Mouse (Mus musculus) CH12.LX (cell line): ENCODE results near the gene Slc6a11. TPM values are rescaled to one million over a fixed set of nuclear protein-coding genes. Genes with fewer than 3 reads are reported as not detected.

Experiments used
- DNase-seq: peaks from one replicate; pipeline ENCODE4 v3.0.0-alpha.2; 2013; ENCODE audit errors: extremely low read depth
- H3K27ac ChIP-seq: 2 replicates; pipeline ENCODE4 v1.5.1; 2012; ENCODE audit warnings: low read depth, mild to moderate bottlenecking, control low read depth, moderate library complexity; ENCODE audit not compliant: insufficient read depth
- H3K27me3 ChIP-seq: replicated peaks from 2 replicates; pipeline ENCODE3; 2012; ENCODE audit warnings: inconsistent platforms
- H3K36me3 ChIP-seq, 2 experiments: replicated peaks in 1 of 2; 2 replicates each; pipeline versions ENCODE3 to v1.6.1; 2012; ENCODE audit warnings: inconsistent platforms in 1 of 2, low read length in 1 of 2, mild to moderate bottlenecking in 1 of 2, mixed read lengths in 1 of 2, moderate library complexity in 1 of 2; ENCODE audit not compliant: control insufficient read depth in 1 of 2, insufficient read depth in 1 of 2
- H3K4me1 ChIP-seq, 2 experiments: 2 replicates each; pipeline ENCODE4 v1.6.1; 2012; ENCODE audit warnings: inconsistent platforms in 1 of 2, moderate library complexity in 1 of 2; ENCODE audit not compliant: insufficient read depth in 2 of 2, control insufficient read depth in 1 of 2
- H3K4me2 ChIP-seq: 2 replicates; pipeline ENCODE4 v1.6.1; 2012; ENCODE audit warnings: low read depth, mild to moderate bottlenecking, control low read depth; ENCODE audit not compliant: poor library complexity, insufficient read depth, severe bottlenecking
- H3K4me3 ChIP-seq, 3 experiments: fragments of 150-350 bp in 1 of 3; sonication (generic) in 1 of 3; replicated peaks in 1 of 3; 2 replicates each; pipeline versions ENCODE3 to v1.5.1; 2011 to 2012; ENCODE audit warnings: low read depth in 2 of 3, low read length in 2 of 3, mild to moderate bottlenecking in 2 of 3, moderate library complexity in 2 of 3, control low read depth in 1 of 3, improper control_type of control experiment in 1 of 3, inconsistent platforms in 1 of 3, mixed read lengths in 1 of 3; ENCODE audit not compliant: poor library complexity in 1 of 3
- H3K79me2 ChIP-seq: replicated peaks from 2 replicates; pipeline ENCODE4 v1.6.1; 2012; ENCODE audit warnings: mild to moderate bottlenecking, moderate library complexity; ENCODE audit not compliant: control insufficient read depth, poor library complexity, insufficient read depth, severe bottlenecking; ENCODE audit errors: extremely low read depth
- H3K9ac ChIP-seq: 2 replicates; pipeline ENCODE4 v1.6.1; 2012; ENCODE audit warnings: low read depth, mild to moderate bottlenecking, control low read depth, moderate library complexity; ENCODE audit not compliant: insufficient read depth
- H3K9me3 ChIP-seq: replicated peaks from 2 replicates; pipeline ENCODE3; 2012; ENCODE audit warnings: low read length, inconsistent platforms, mixed read lengths
- BHLHE40 ChIP-seq: IDR thresholded peaks from 2 replicates; pipeline ENCODE4 v1.6.1; 2011; ENCODE audit warnings: mild to moderate bottlenecking, low read depth, low read length, improper control_type of control experiment
- CHD1 ChIP-seq: IDR thresholded peaks from 2 replicates; pipeline ENCODE4 v1.6.1; 2012; ENCODE audit warnings: low read depth, low read length, improper control_type of control experiment, inconsistent platforms
- CHD2 ChIP-seq: IDR thresholded peaks from 2 replicates; pipeline ENCODE4 v1.6.1; 2011; ENCODE audit warnings: low read length, improper control_type of control experiment
- CTCF ChIP-seq, 2 experiments: IDR thresholded peaks in 1 of 2; conservative IDR thresholded peaks in 1 of 2; 2 replicates each; pipeline ENCODE4 v1.5.1; 2011 to 2012; ENCODE audit warnings: low read depth in 2 of 2, low read length in 2 of 2, improper control_type of control experiment in 1 of 2, inconsistent platforms in 1 of 2, mild to moderate bottlenecking in 1 of 2, moderate library complexity in 1 of 2
- E2F4 ChIP-seq: IDR thresholded peaks from 2 replicates; pipeline ENCODE4 v1.6.1; 2011; ENCODE audit warnings: low read depth, low read length, improper control_type of control experiment; ENCODE audit not compliant: insufficient replicate concordance
- EP300 ChIP-seq: IDR thresholded peaks from 2 replicates; pipeline ENCODE4 v1.6.1; 2011; ENCODE audit warnings: low read length, improper control_type of control experiment
- ETS1 ChIP-seq: conservative IDR thresholded peaks from 2 replicates; pipeline ENCODE4 v1.6.1; 2012; ENCODE audit warnings: low read depth, mild to moderate bottlenecking, inconsistent platforms, low read length, improper control_type of control experiment, moderate library complexity
- GABPA ChIP-seq: IDR thresholded peaks from 2 replicates; pipeline ENCODE4 v1.6.1; 2012; ENCODE audit warnings: low read depth, low read length, improper control_type of control experiment, inconsistent platforms; ENCODE audit not compliant: insufficient replicate concordance
- HCFC1 ChIP-seq: IDR thresholded peaks from 2 replicates; pipeline ENCODE4 v1.6.1; 2012; ENCODE audit warnings: low read depth, mild to moderate bottlenecking, inconsistent platforms, low read length, improper control_type of control experiment
- IRF4 ChIP-seq: IDR thresholded peaks from 2 replicates; pipeline ENCODE4 v1.6.1; 2014; ENCODE audit warnings: low read depth, mild to moderate bottlenecking, inconsistent platforms, low read length, improper control_type of control experiment
- JUN ChIP-seq: IDR thresholded peaks from 2 replicates; pipeline ENCODE4 v1.6.1; 2011; ENCODE audit warnings: low read depth, mild to moderate bottlenecking, low read length, improper control_type of control experiment, moderate library complexity; ENCODE audit not compliant: insufficient read depth
- JUND ChIP-seq: conservative IDR thresholded peaks from 2 replicates; pipeline ENCODE4 v1.6.1; 2011; ENCODE audit warnings: low read depth, low read length, improper control_type of control experiment
- KAT2A ChIP-seq: IDR thresholded peaks from 2 replicates; pipeline ENCODE4 v1.6.1; 2012; ENCODE audit warnings: low read length, improper control_type of control experiment, inconsistent platforms; ENCODE audit not compliant: insufficient replicate concordance
- MAFK ChIP-seq: IDR thresholded peaks from 2 replicates; pipeline ENCODE4 v1.6.1; 2011; ENCODE audit warnings: low read length, improper control_type of control experiment; ENCODE audit not compliant: insufficient replicate concordance
- MAX ChIP-seq: IDR thresholded peaks from 2 replicates; pipeline ENCODE4 v1.6.1; 2011; ENCODE audit warnings: low read length, improper control_type of control experiment
- MAZ ChIP-seq: IDR thresholded peaks from 2 replicates; pipeline ENCODE4 v1.6.1; 2012; ENCODE audit warnings: low read depth, mild to moderate bottlenecking, inconsistent platforms, low read length, improper control_type of control experiment, moderate library complexity
- MEF2A ChIP-seq: IDR thresholded peaks from 2 replicates; pipeline ENCODE4 v1.6.1; 2014; ENCODE audit warnings: low read depth, mild to moderate bottlenecking, inconsistent platforms, low read length, improper control_type of control experiment, borderline replicate concordance
- MXI1 ChIP-seq: IDR thresholded peaks from 2 replicates; pipeline ENCODE4 v1.6.1; 2011; ENCODE audit warnings: mild to moderate bottlenecking, low read depth, low read length, improper control_type of control experiment
- MYC ChIP-seq: IDR thresholded peaks from 2 replicates; pipeline ENCODE4 v1.6.1; 2011; ENCODE audit warnings: low read depth, mild to moderate bottlenecking, improper control_type of control experiment, low read length
- NRF1 ChIP-seq: IDR thresholded peaks from 2 replicates; pipeline ENCODE4 v1.6.1; 2014; ENCODE audit warnings: low read depth, mild to moderate bottlenecking, inconsistent platforms, low read length, improper control_type of control experiment, moderate library complexity
- PAX5 ChIP-seq: IDR thresholded peaks from 2 replicates; pipeline ENCODE4 v1.6.1; 2012; ENCODE audit warnings: low read length, inconsistent platforms, mixed read lengths
- POLR2A ChIP-seq: IDR thresholded peaks from 2 replicates; pipeline ENCODE4 v1.6.1; 2011; ENCODE audit warnings: low read depth, mild to moderate bottlenecking, improper control_type of control experiment, low read length
- POLR2AphosphoS2 ChIP-seq: IDR thresholded peaks from 2 replicates; pipeline ENCODE4 v1.6.1; 2011; ENCODE audit warnings: low read depth, low read length, improper control_type of control experiment
- RAD21 ChIP-seq: IDR thresholded peaks from 2 replicates; pipeline ENCODE4 v1.6.1; 2011; ENCODE audit warnings: low read depth, mild to moderate bottlenecking, low read length, improper control_type of control experiment, moderate library complexity
- RCOR1 ChIP-seq: conservative IDR thresholded peaks from 2 replicates; pipeline ENCODE4 v1.6.1; 2012; ENCODE audit warnings: low read depth, mild to moderate bottlenecking, inconsistent platforms, low read length, improper control_type of control experiment
- SIN3A ChIP-seq: IDR thresholded peaks from 2 replicates; pipeline ENCODE4 v1.6.1; 2012; ENCODE audit warnings: low read length, improper control_type of control experiment, inconsistent platforms
- SMC3 ChIP-seq: IDR thresholded peaks from 2 replicates; pipeline ENCODE4 v1.6.1; 2011; ENCODE audit warnings: low read depth, low read length, improper control_type of control experiment
- TBP ChIP-seq: conservative IDR thresholded peaks from 2 replicates; pipeline ENCODE4 v1.6.1; 2011; ENCODE audit warnings: low read depth, low read length, improper control_type of control experiment
- TCF12 ChIP-seq: IDR thresholded peaks from 2 replicates; pipeline ENCODE4 v1.6.1; 2014; ENCODE audit warnings: low read depth, mild to moderate bottlenecking, inconsistent platforms, low read length, improper control_type of control experiment
- UBTF ChIP-seq: IDR thresholded peaks from 2 replicates; pipeline ENCODE4 v1.6.1; 2012; ENCODE audit warnings: low read depth, mild to moderate bottlenecking, inconsistent platforms, low read length, improper control_type of control experiment, moderate library complexity
- USF2 ChIP-seq: conservative IDR thresholded peaks from 2 replicates; pipeline ENCODE4 v1.6.1; 2011; ENCODE audit warnings: low read depth, low read length, improper control_type of control experiment
- ZMIZ1 ChIP-seq: IDR thresholded peaks from 2 replicates; pipeline ENCODE4 v1.6.1; 2012; ENCODE audit warnings: low read depth, mild to moderate bottlenecking, inconsistent platforms, low read length, improper control_type of control experiment
- ZNF384 ChIP-seq: IDR thresholded peaks from 2 replicates; pipeline ENCODE4 v1.6.1; 2012; ENCODE audit warnings: low read depth, low read length, improper control_type of control experiment, inconsistent platforms
- dilution Hi-C: fragments of 300-500 bp; cut with MboI; formaldehyde crosslinking; loops from 2 replicates; pipeline ENCODE4 v1.14.3; 2020; ENCODE audit warnings: low sequenced_read_pairs; ENCODE audit not compliant: extremely low pct_unique_long_range_greater_than_20kb, extremely low pct_ligation_motif_present
- in situ Hi-C: fragments of 300-500 bp; cut with MboI; formaldehyde crosslinking; loops from 3 replicates; pipeline ENCODE4 v1.14.3; 2019; ENCODE audit warnings: low sequenced_read_pairs, low pct_ligation_motif_present, low pct_unique_long_range_greater_than_20kb, mixed read lengths
- polyA plus RNA-seq: library from polyadenylated mRNA; unstranded; fragments of >175 nt; gene quantifications from 2 replicates; pipeline ENCODE4 v1.2.1, GENCODE M21; 2012; ENCODE audit warnings: low read depth; ENCODE audit not compliant: insufficient read length
- total RNA-seq, 2 experiments: library from RNA; depleted of rRNA; stranded (reverse); fragments of 300-350 nt in 1 of 2; fragments of >200 nt in 1 of 2; gene quantifications; 2 replicates each; pipeline ENCODE4 v1.2.3; 2012 to 2014

Gene Slc6a11
- total and polyA plus RNA-seq, 3 experiments, result not detected

GRCm38 (mm10) chr6:114089626-114090025 is 41.4 kb upstream of the Slc6a11 start:
- TF ChIP-seq ZNF384 (no peak), CHD1 (no peak), IRF4 (no peak), MXI1 (no peak), BHLHE40 (no peak), EP300 (no peak), TBP (no peak), ETS1 (no peak), MAFK (peak; percentile 84), NRF1 (no peak), JUN (no peak), ZMIZ1 (no peak), KAT2A (no peak), POLR2A (no peak), MYC (no peak), RCOR1 (no peak), PAX5 (no peak), UBTF (no peak), USF2 (no peak), POLR2AphosphoS2 (no peak), RAD21 (peak; percentile 88), MAZ (no peak), CTCF (conservative IDR thresholded peaks at IDR 0.05 in 1 of 2, IDR thresholded peaks at IDR 0.05 in 1 of 2; ENCODE audit: low read depth in 2 of 2, low read length in 2 of 2) (peak; percentile 83 to 89), CHD2 (no peak), E2F4 (no peak), GABPA (no peak), HCFC1 (no peak), TCF12 (no peak), MEF2A (no peak), MAX (no peak), SIN3A (no peak), SMC3 (peak; percentile 66), JUND (no peak)
- no peak overlapping the region for H3K4me2 ChIP-seq
- H3K4me1 ChIP-seq, result no peaks in the 10 kb centered on the region
- in situ Hi-C loops (loop anchor here (25.0 kb wide), 1 partner anchor 98 kb away; no protein-coding TSS in a partner anchor), dilution Hi-C loops (no loop called here)
- H3K9ac ChIP-seq, result no peak overlapping the region
- H3K27ac ChIP-seq, result no peak overlapping the region
- H3K79me2 ChIP-seq, result no peaks in the 10 kb centered on the region
- no peak overlapping the region for H3K4me3 ChIP-seq
- peak; percentile 45 for DNase-seq
- H3K27me3 ChIP-seq, result peaks cover 47% of the 10 kb centered on the region
- H3K9me3 ChIP-seq, result no peaks in the 10 kb centered on the region
- no peaks in the 10 kb centered on the region for H3K36me3 ChIP-seq
